Mouse (Mus musculus) B cell, adult 2 months (primary cell): Measurements from ENCODE around the gene Fkbp5.
"Not testable (repeated sequence)": the region's sequence is repeated elsewhere in the genome, so short reads cannot be mapped to it uniquely, and the experiment has no call there.

Source experiments
- DNase-seq, 2 experiments: peaks; one replicate each; pipeline ENCODE4 v3.0.0; 2022

Fkbp5 gene

GRCm38 (mm10) chr17:28517441-28517955, at the start of gene Fkbp5:
Gene Fkbp5 (minus strand): TSS chr17:28517527.
- no peak for DNase-seq

GRCm38 (mm10) chr17:28565181-28565580, 47.9 kb upstream of the Fkbp5 start:
- DNase-seq: no peak

GRCm38 (mm10) chr17:28561613-28562012, 44.3 kb upstream of the Fkbp5 start:
- no peak for DNase-seq

GRCm38 (mm10) chr17:28560598-28560997, 43.3 kb upstream of the Fkbp5 start, which contains the start of gene Clps:
Gene Clps (minus strand): TSS chr17:28560766.
- no peak for DNase-seq

- no peak for DNase-seq
Measured at GRCm38 (mm10) chr17:28557772-28558171, 40.4 kb upstream of the Fkbp5 start.

GRCm38 (mm10) chr17:28556635-28557396, 39.5 kb upstream of the Fkbp5 start:
- DNase-seq: no peak

- DNase-seq: not testable (repeated sequence)
Measured at GRCm38 (mm10) chr17:28554021-28554420, 36.7 kb upstream of the Fkbp5 start.

GRCm38 (mm10) chr17:28553040-28553793, 35.9 kb upstream of the Fkbp5 start:
- DNase-seq: peak; percentile 86 to 87

GRCm38 (mm10) chr17:28549111-28549510, 31.8 kb upstream of the Fkbp5 start, which contains the start of gene Clpsl2:
Gene Clpsl2 (plus strand): TSS chr17:28549411.
- DNase-seq: no peak

GRCm38 (mm10) chr17:28548550-28548949, 31.2 kb upstream of the Fkbp5 start:
- no peak for DNase-seq

GRCm38 (mm10) chr17:28546925-28547324, 29.6 kb upstream of the Fkbp5 start:
- DNase-seq: peak; percentile 47 to 57

GRCm38 (mm10) chr17:28537881-28538280, 20.6 kb upstream of the Fkbp5 start:
- no peak for DNase-seq

- no peak for DNase-seq
Measured at GRCm38 (mm10) chr17:28533327-28533726, 16.0 kb upstream of the Fkbp5 start.

GRCm38 (mm10) chr17:28532557-28532956, 15.2 kb upstream of the Fkbp5 start:
- no peak for DNase-seq

GRCm38 (mm10) chr17:28531946-28532345, 14.6 kb upstream of the Fkbp5 start:
- no peak for DNase-seq

GRCm38 (mm10) chr17:28530506-28530905, 13.2 kb upstream of the Fkbp5 start, which contains the start of gene Armc12:
Gene Armc12 (plus strand): TSS chr17:28530806.
- no peak for DNase-seq

- DNase-seq: no peak
Measured at GRCm38 (mm10) chr17:28529116-28529515, 11.8 kb upstream of the Fkbp5 start.

GRCm38 (mm10) chr17:28528043-28528351, 10.7 kb upstream of the Fkbp5 start:
- peak; percentile 90 to 91 for DNase-seq

- peak in 1 of 2 experiments; percentile 20 for DNase-seq
Measured at GRCm38 (mm10) chr17:28527184-28528042, 10.1 kb upstream of the Fkbp5 start.

- peak; percentile 49 to 51 for DNase-seq
Measured at GRCm38 (mm10) chr17:28524831-28525430, 7.6 kb upstream of the Fkbp5 start.

GRCm38 (mm10) chr17:28524009-28524695, 6.8 kb upstream of the Fkbp5 start:
- peak; percentile 68 to 69 for DNase-seq
